Mouse (Mus musculus) hindbrain, embryonic 12.5 days (tissue): ENCODE results near the gene Cdhr2. TPM values are rescaled to one million over a fixed set of nuclear protein-coding genes. Genes with fewer than 3 reads are reported as not detected.

ENCODE experiments used
- ATAC-seq: fragments of 200-750 bp; cut with Nextera tagmentation; 2 replicates; pipeline ENCODE4 v1.8.0; 2017; ENCODE audit warnings: moderate TSS enrichment; ENCODE audit not compliant: low FRiP score
- H3K27ac ChIP-seq: fragments of 300-500 bp; sonication (generic); 2 replicates; pipeline ENCODE4 v1.5.1; 2016; ENCODE audit warnings: mild to moderate bottlenecking
- H3K27me3 ChIP-seq: fragments of 300-500 bp; sonication (generic); 2 replicates; pipeline ENCODE4 v1.6.1; 2016; ENCODE audit warnings: mild to moderate bottlenecking
- H3K36me3 ChIP-seq: fragments of 300-500 bp; sonication (generic); 2 replicates; pipeline ENCODE4 v1.6.1; 2016; ENCODE audit warnings: mild to moderate bottlenecking
- H3K4me1 ChIP-seq: fragments of 300-500 bp; sonication (generic); 2 replicates; pipeline ENCODE4 v1.6.1; 2016
- H3K4me2 ChIP-seq: fragments of 300-500 bp; sonication (generic); replicated peaks from 2 replicates; pipeline ENCODE4 v1.6.1; 2016; ENCODE audit warnings: mild to moderate bottlenecking
- H3K4me3 ChIP-seq: fragments of 300-500 bp; sonication (generic); 2 replicates; pipeline ENCODE4 v1.5.1; 2016; ENCODE audit warnings: mild to moderate bottlenecking
- H3K9ac ChIP-seq: fragments of 300-500 bp; sonication (generic); 2 replicates; pipeline ENCODE4 v1.6.1; 2016; ENCODE audit warnings: mild to moderate bottlenecking, moderate library complexity
- H3K9me3 ChIP-seq: fragments of 300-500 bp; sonication (generic); replicated peaks from 2 replicates; pipeline ENCODE4 v1.6.1; 2016; ENCODE audit warnings: mild to moderate bottlenecking
- WGBS: fragments of 180-500 bp; shearing (Covaris S2); methylation state at CpG from one replicate; pipeline ENCODE4 v1.1.7; 2016; 5-methylcytosine and 5-hydroxymethylcytosine counted together
- polyA plus RNA-seq: library from polyadenylated mRNA; unstranded; fragments of >200 nt; fragmentation: Nextera tagmentation; extraction: Ambion mirVana; gene quantifications from 2 replicates; pipeline ENCODE4 v1.2.1, GENCODE M21; 2016

Gene Cdhr2
- polyA plus RNA-seq, 1 experiment from 2014 or later: not detected

GRCm38 (mm10) chr13:54767012-54767411 lies 65.8 kb downstream of the Cdhr2 start:
- 73% methylated on average over 4 of the region's 4 CpGs for WGBS
- Histone ChIP-seq H3K9ac (no peak overlapping the region), H3K4me3 (no peak overlapping the region), H3K4me1 (peaks cover 13% of the 10 kb centered on the region), H3K36me3 (no peaks in the 10 kb centered on the region), H3K27me3 (peaks cover 58% of the 10 kb centered on the region), H3K9me3 (no peaks in the 10 kb centered on the region), H3K27ac (no peak overlapping the region), H3K4me2 (no peak overlapping the region)
- ATAC-seq: no peak

- Histone ChIP-seq H3K36me3 (no peaks in the 10 kb centered on the region), H3K4me1 (peaks cover 4% of the 10 kb centered on the region; the same call in 1 of the 2 replicates), H3K4me3 (no peak overlapping the region), H3K27ac (no peak overlapping the region), H3K27me3 (no peaks in the 10 kb centered on the region), H3K9ac (no peak overlapping the region), H3K4me2 (no peak overlapping the region), H3K9me3 (no peaks in the 10 kb centered on the region)
- 80% methylated on average over 3 of the region's 3 CpGs for WGBS
- ATAC-seq: no peak
These were observed 79.3 kb downstream of the Cdhr2 start for GRCm38 (mm10) chr13:54780592-54780991.

GRCm38 (mm10) chr13:54781086-54781485 lies 79.8 kb downstream of the Cdhr2 start:
- Histone ChIP-seq H3K27me3 (no peaks in the 10 kb centered on the region; the same call in 1 of the 2 replicates), H3K27ac (no peak overlapping the region), H3K36me3 (no peaks in the 10 kb centered on the region), H3K4me2 (no peak overlapping the region), H3K4me1 (peaks cover 4% of the 10 kb centered on the region; the same call in 1 of the 2 replicates), H3K4me3 (no peak overlapping the region), H3K9ac (no peak overlapping the region), H3K9me3 (no peaks in the 10 kb centered on the region)
- no peak for ATAC-seq
- 95% methylated on average over 3 of the region's 3 CpGs for WGBS

GRCm38 (mm10) chr13:54783235-54783634 lies 82.0 kb downstream of the Cdhr2 start:
- H3K4me1 ChIP-seq: peaks cover 4% of the 10 kb centered on the region; the same call in 1 of the 2 replicates
- no peak overlapping the region for H3K27ac ChIP-seq
- H3K36me3 ChIP-seq: no peaks in the 10 kb centered on the region
- no peak overlapping the region for H3K4me3 ChIP-seq
- no peak for ATAC-seq
- H3K9me3 ChIP-seq: no peaks in the 10 kb centered on the region
- H3K9ac ChIP-seq: no peak overlapping the region
- 38% methylated on average over 2 of the region's 2 CpGs for WGBS
- H3K27me3 ChIP-seq: peaks cover 4% of the 10 kb centered on the region
- no peak overlapping the region for H3K4me2 ChIP-seq

- WGBS: 83% methylated on average over 4 of the region's 4 CpGs
- no peak for ATAC-seq
- no peak within 1 kb of the TSS for H3K4me2 ChIP-seq
- H3K27ac ChIP-seq: no peak within 1 kb of the TSS
- H3K36me3 ChIP-seq: no peaks in the 10 kb centered on the region
- H3K9me3 ChIP-seq: no peaks in the 10 kb centered on the region
- H3K4me3 ChIP-seq: no peak within 1 kb of the TSS
- no peak within 1 kb of the TSS for H3K9ac ChIP-seq
- peaks cover 4% of the 10 kb centered on the region; the same call in 1 of the 2 replicates for H3K4me1 ChIP-seq
- peaks cover 4% of the 10 kb centered on the region for H3K27me3 ChIP-seq
These were observed 82.4 kb downstream of the Cdhr2 start, which contains the start of gene Eif4e1b for GRCm38 (mm10) chr13:54783698-54784097. Eif4e1b (plus strand) TSS chr13:54783998.

Other genes with a start within 250 kb of the Cdhr2 start
- 123 and 128 TPM in 2 replicates for gene Thoc3, start 232.6 kb upstream of the Cdhr2 start, polyA plus RNA-seq
- 18.4 and 19.6 TPM in 2 replicates for gene Simc1, start 197.7 kb upstream of the Cdhr2 start, polyA plus RNA-seq
- gene 4833439L19Rik, start 136.0 kb upstream of the Cdhr2 start, polyA plus RNA-seq: 235 and 241 TPM in 2 replicates
- 52.1 and 54.2 TPM in 2 replicates for gene Arl10, start 126.4 kb upstream of the Cdhr2 start, polyA plus RNA-seq
- gene Nop16, start 111.4 kb upstream of the Cdhr2 start, polyA plus RNA-seq: 57.1 and 57.8 TPM in 2 replicates
- gene Higd2a, start 111.3 kb upstream of the Cdhr2 start, polyA plus RNA-seq: 171 and 172 TPM in 2 replicates
- 54.4 and 58.2 TPM in 2 replicates for gene Cltb, start 90.1 kb upstream of the Cdhr2 start, polyA plus RNA-seq
- 84.2 and 89.7 TPM in 2 replicates for gene Faf2, start 79.7 kb upstream of the Cdhr2 start, polyA plus RNA-seq
- 95.6 and 98.0 TPM in 2 replicates for gene Rnf44, start 7.6 kb upstream of the Cdhr2 start, polyA plus RNA-seq
- 26.0 and 30.7 TPM in 2 replicates for gene Gprin1, start 48.4 kb downstream of the Cdhr2 start, polyA plus RNA-seq
- 2.5 and 2.9 TPM in 2 replicates for gene Sncb, start 65.1 kb downstream of the Cdhr2 start, polyA plus RNA-seq
- not detected in 2 replicates for gene Eif4e1b, start 82.5 kb downstream of the Cdhr2 start, polyA plus RNA-seq
- gene Tspan17, start 87.9 kb downstream of the Cdhr2 start, polyA plus RNA-seq: 30.0 and 35.0 TPM in 2 replicates
- 5.8 and 6.1 TPM in 2 replicates for gene Unc5a, start 247.9 kb downstream of the Cdhr2 start, polyA plus RNA-seq